Mouse (Mus musculus): ENCODE measurements around the gene Zbed5.

DNA sequence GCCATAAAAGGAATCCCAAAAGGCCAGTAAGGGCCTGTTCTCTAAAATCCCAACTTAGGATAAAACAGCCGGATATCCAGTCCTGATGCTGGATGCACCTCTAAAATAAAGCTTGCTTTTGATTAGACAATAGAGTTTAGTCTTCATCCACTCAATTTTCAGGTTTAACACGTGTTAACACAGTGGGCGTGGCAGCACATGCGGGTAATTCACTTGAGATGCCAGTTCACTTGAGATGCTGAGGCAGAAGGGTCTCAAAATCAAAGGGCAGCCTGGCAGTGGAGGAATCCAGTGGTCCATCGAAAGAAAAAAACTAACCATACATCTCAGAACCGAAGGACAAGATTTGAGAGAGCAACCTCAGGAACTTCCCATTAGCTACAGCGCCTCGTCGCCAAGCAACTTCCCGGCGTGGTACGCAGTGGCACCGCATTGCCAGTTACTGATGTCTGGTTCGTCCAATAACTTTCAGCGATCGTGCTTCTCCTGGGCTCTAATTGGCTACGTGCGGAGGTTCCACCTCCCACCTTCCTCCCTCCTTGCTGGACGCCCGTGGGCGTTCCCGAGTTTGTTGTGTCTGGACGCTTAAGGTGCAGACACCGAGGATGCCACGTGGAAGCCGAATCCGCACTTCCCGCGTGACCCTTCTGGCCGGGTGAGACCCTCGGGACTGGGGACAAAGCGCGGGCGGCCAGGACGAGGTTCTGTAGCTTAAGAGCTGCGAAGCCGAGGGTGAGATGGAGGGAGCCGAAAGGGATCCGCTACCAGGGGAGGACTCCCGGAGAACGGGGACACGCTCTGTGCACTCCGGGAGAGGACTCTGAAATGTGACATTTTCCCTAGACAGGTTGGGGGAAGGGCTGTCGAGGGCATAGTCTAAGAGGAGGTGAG, at the start of gene Zbed5:
- TF ChIP-seq POLR2A (IDR thresholded peaks at IDR 0.05; ENCODE audit: insufficient read depth, low read length) (no peak), CTCF (IDR thresholded peaks at IDR 0.05; ENCODE audit: low read depth, low read length) (no peak), EP300 (IDR thresholded peaks at IDR 0.05; ENCODE audit: insufficient read depth, low read depth, low read length) (no peak)
